Mouse (Mus musculus) ES-E14 (cell line): ENCODE measurements around the gene Pnkd.

Experiments
- CHD2 ChIP-seq: IDR thresholded peaks from 2 replicates; pipeline ENCODE4 v1.6.1; 2014; ENCODE audit warnings: mild to moderate bottlenecking, low read depth, low read length, inconsistent platforms
- HCFC1 ChIP-seq: IDR thresholded peaks from 2 replicates; pipeline ENCODE4 v1.6.1; 2012; ENCODE audit warnings: low read length, inconsistent platforms, borderline replicate concordance; ENCODE audit not compliant: insufficient read depth
- ZNF384 ChIP-seq: IDR thresholded peaks from 2 replicates; pipeline ENCODE4 v1.6.1; 2012; ENCODE audit warnings: low read depth, low read length, inconsistent platforms

GRCm38 (mm10) chr1:74401015-74401702 is 116.4 kb downstream of the Pnkd start:
- TF ChIP-seq HCFC1, result no peak
- no peak for TF ChIP-seq ZNF384
- TF ChIP-seq CHD2, result no peak
